Mouse (Mus musculus): Measurements from ENCODE around the gene Xntrpc. TPM values are rescaled to one million over a fixed set of nuclear protein-coding genes. Genes with fewer than 3 reads are reported as not detected.

The Xntrpc gene
- 0.64 TPM in 1 of 2 replicates, not detected in the other for polyA plus RNA-seq (2012; ENCODE audit: low replicate concordance)

DNA sequence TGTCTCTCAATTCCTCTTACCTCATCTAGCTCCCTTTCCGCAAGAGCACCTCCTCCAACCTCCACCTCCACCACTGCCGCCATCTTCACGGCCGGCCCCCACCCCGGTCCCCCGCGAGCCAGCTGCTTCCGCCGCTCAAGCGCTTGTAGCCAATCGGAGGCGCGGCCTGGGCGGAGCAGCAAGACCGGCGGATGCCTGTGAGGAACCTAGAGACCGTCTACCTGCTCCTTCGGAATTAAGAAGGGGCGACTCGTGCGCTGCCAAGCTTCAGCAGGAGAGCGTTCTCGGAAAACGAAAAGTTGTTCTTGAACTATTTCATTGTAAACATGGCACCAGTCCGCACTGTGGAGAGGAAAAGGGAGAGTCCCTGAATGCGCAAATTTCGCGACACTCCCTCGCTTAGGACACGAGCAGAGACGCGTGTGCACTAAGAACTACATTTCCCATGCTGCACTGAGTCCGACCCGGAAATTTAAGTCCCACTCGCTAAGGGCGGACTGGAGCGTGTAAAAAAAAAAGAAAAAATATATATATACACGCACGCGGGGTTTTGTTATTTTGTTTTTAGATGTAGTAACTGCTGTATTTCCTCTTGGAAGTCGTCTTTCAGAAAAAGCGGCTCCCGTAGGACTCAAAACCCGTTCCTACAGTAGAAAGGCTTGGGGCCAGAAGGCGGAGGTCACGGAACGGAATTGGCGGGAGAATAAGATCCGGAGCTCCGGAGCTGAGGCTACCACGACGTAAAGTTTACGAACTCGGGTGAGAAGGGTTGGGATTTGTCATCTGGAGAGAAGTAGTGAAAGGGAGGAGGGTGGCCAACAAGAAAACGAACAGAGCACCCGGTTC is at the start of gene Xntrpc, which contains the start of the genes Rnf121 and Xndc1:
TSS of gene Xntrpc (plus strand) at position 668 of the 846 bp plus-strand sequence.
TSS of gene Rnf121 (minus strand) at position 424 of the 846 bp plus-strand sequence.
TSS of gene Xndc1 (plus strand) at position 466 of the 846 bp plus-strand sequence.

DNA sequence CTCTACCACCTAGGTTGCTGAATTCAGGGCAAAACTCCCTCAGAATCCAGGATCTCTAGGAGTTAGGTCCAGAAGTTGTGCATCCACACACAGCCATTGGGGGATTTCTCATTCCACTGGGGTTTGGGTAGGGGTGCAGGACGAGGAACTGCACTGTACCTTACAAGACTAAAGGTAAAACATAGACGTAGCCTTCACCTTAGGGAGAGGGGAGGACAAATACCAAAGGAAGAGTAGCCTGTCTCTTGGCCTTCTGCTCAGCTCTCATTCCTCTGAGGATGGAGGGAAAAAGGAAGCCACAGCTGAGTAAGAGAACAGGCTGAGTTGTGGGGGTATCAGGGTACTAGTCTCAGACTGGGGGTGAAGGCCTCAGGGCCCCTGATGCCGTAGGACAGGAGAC is 46.9 kb upstream of the Xntrpc start, which contains the start of gene Il18bp:
TSS of gene Il18bp (minus strand) at position 101 of the 400 bp plus-strand sequence.

DNA sequence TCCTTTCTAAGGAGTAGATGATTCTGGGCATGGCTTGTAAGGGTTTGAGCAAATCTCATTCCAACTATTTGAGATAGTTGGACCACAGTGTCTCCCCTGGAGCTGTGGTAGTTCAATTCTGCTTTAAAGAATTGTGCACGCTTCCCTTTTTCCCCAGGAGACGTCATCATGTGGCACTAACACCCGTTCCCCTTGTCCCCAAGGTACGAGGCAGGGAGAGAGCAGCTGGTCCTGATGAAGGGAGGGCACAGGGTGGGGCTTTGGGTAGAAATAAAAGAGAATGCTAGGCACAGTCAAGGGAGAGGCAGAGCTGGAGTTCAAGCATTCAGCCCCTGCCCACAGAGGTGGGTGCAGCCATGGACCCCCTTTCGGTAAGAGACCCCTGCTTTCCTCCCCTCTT is 17.3 kb downstream of the Xntrpc start, which contains the start of gene Trpc2:
TSS of gene Trpc2 (plus strand) at position 301 of the 400 bp plus-strand sequence.

DNA sequence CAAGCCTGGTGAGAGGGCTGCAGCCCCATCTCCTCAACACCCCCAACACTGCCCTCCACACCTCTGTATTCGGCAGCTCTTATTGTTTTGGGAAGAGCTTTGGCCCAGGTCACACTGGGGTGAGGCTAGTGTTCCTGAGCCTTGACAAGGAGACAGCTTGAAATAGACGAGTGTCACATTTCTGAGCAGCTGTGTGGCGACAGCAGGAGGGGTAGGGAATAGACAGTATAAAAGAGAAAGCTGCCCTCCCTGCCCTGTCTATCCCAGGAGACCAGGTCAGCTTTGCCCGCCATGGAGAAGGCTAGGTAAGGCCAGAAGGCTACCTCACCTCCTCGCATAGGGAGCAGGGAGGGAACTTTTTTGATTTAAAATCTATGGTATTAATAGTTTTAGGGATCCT is 36.0 kb downstream of the Xntrpc start, which contains the start of gene Art1:
TSS of gene Art1 (plus strand) at position 257 of the 400 bp plus-strand sequence.

GRCm38 (mm10) chr7:102109171-102109570 is 43.7 kb downstream of the Xntrpc start, which contains the start of gene Art5:
Gene Art5 (minus strand): TSS chr7:102109489.

DNA sequence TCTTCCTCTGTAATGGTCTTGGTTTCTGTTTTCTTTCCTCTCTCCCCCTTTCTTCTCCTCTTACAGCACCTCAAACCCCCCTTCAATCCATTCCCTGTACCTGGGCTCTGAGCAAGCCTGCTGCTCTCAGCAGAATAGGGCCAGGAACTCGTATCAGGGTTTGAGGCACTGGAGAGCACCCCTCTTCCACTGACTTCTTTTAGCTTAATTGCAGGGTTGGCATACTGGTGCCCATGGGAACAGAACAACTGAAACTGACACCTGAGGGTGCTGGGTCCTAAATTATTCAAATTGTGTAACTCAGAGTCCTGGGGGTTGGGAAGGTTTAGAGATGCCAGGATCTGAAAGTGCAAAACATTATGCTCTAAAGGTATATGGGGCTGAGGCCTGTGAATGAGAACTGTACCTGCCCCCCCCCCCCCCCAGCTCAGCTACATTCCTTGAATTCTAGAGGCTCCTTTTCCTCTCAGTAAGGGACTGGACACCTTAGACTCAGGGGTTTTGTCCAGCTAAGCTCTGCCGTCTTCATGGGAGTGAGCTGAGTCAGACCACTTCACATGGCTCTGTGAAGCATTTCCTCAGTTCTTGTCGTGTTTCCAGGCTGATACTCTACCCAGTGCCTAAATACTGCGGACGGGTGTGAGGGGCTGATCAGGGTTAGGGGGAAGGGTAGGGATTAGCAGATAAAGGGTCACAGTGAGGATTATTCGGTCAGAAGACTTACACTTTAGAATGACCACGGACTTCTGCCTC is 51.2 kb downstream of the Xntrpc start, which contains the start of gene Chrna10:
TSS of gene Chrna10 (minus strand) at position 250 of the 753 bp plus-strand sequence.

Other genes starting within 250 kb of the Xntrpc start
- 0.10 and 0.22 TPM in 2 replicates for gene Phox2a, start 247.4 kb upstream of the Xntrpc start, polyA plus RNA-seq (2012; ENCODE audit: low replicate concordance)
- 126 and 174 TPM in 2 replicates for gene Inppl1, start 227.5 kb upstream of the Xntrpc start, polyA plus RNA-seq (2012; ENCODE audit: low replicate concordance)
- not detected in 2 replicates for gene Folr2, start 208.5 kb upstream of the Xntrpc start, polyA plus RNA-seq (2012; ENCODE audit: low replicate concordance)
- gene Anapc15, start 202.0 kb upstream of the Xntrpc start, polyA plus RNA-seq (2012; ENCODE audit: low replicate concordance) = 42.3 and 54.1 TPM in 2 replicates
- gene Folr1, start 194.9 kb upstream of the Xntrpc start, polyA plus RNA-seq (2012; ENCODE audit: low replicate concordance) = 15.0 and 17.2 TPM in 2 replicates
- 131 and 178 TPM in 2 replicates for gene Lamtor1, start 159.8 kb upstream of the Xntrpc start, polyA plus RNA-seq (2012; ENCODE audit: low replicate concordance)
- not detected in 2 replicates for gene Tomt, start 159.4 kb upstream of the Xntrpc start, polyA plus RNA-seq (2012; ENCODE audit: low replicate concordance)
- gene Lrrc51, start 131.8 kb upstream of the Xntrpc start, polyA plus RNA-seq (2012; ENCODE audit: low replicate concordance) = not detected in 2 replicates
- 74.4 and 142 TPM in 2 replicates for gene Numa1, start 131.6 kb upstream of the Xntrpc start, polyA plus RNA-seq (2012; ENCODE audit: low replicate concordance)
- 5.3 and 23.4 TPM in 2 replicates for gene Il18bp, start 47.0 kb upstream of the Xntrpc start, polyA plus RNA-seq (2012; ENCODE audit: low replicate concordance)
- gene Rnf121, start 244 bp upstream of the Xntrpc start, polyA plus RNA-seq (2012; ENCODE audit: low replicate concordance) = 0.57 and 3.2 TPM in 2 replicates
- 13.5 and 17.2 TPM in 2 replicates for gene Xndc1, start 202 bp upstream of the Xntrpc start, polyA plus RNA-seq (2012; ENCODE audit: low replicate concordance)
- 0.15 and 4.1 TPM in 2 replicates for gene Trpc2, start 17.4 kb downstream of the Xntrpc start, polyA plus RNA-seq (2012; ENCODE audit: low replicate concordance)
- gene Art1, start 36.0 kb downstream of the Xntrpc start, polyA plus RNA-seq (2012; ENCODE audit: low replicate concordance) = not detected in 2 replicates
- not detected in 2 replicates for gene Art5, start 43.8 kb downstream of the Xntrpc start, polyA plus RNA-seq (2012; ENCODE audit: low replicate concordance)
- gene Chrna10, start 51.1 kb downstream of the Xntrpc start, polyA plus RNA-seq (2012; ENCODE audit: low replicate concordance) = not detected in 2 replicates
- gene Nup98, start 144.5 kb downstream of the Xntrpc start, polyA plus RNA-seq (2012; ENCODE audit: low replicate concordance) = 2.6 and 5.6 TPM in 2 replicates
- gene Pgap2, start 144.5 kb downstream of the Xntrpc start, polyA plus RNA-seq (2012; ENCODE audit: low replicate concordance) = 11.2 and 17.2 TPM in 2 replicates
- gene Rhog, start 190.3 kb downstream of the Xntrpc start, polyA plus RNA-seq (2012; ENCODE audit: low replicate concordance) = 60.1 and 267 TPM in 2 replicates
- gene Stim1, start 202.1 kb downstream of the Xntrpc start, polyA plus RNA-seq (2012; ENCODE audit: low replicate concordance) = 40.4 and 40.7 TPM in 2 replicates

Data from leukemia stem cell, adult 10-12 weeks (primary cell).